Mouse (Mus musculus): Measurements from ENCODE around the gene Rbm34.
"Not testable (repeated sequence)": the region's sequence is repeated elsewhere in the genome, so short reads cannot be mapped to it uniquely, and the experiment has no call there.

Rbm34 gene

GRCm38 (mm10) chr8:126970579-126971313 is at the start of gene Rbm34:
Rbm34 (minus strand) TSS chr8:126971071.
- peak; percentile 86 for DNase-seq (ENCODE audit: low read depth, low spot score)

- DNase-seq (ENCODE audit: low read depth, low spot score), result no peak
Observed at GRCm38 (mm10) chr8:127011668-127012067, 40.8 kb upstream of the Rbm34 start.

GRCm38 (mm10) chr8:126994506-126994905 is 23.6 kb upstream of the Rbm34 start:
- DNase-seq (ENCODE audit: low read depth, low spot score), result no peak

- DNase-seq (ENCODE audit: low read depth, low spot score), result no peak
Observed at GRCm38 (mm10) chr8:126989363-126990153, 18.7 kb upstream of the Rbm34 start.

DNA sequence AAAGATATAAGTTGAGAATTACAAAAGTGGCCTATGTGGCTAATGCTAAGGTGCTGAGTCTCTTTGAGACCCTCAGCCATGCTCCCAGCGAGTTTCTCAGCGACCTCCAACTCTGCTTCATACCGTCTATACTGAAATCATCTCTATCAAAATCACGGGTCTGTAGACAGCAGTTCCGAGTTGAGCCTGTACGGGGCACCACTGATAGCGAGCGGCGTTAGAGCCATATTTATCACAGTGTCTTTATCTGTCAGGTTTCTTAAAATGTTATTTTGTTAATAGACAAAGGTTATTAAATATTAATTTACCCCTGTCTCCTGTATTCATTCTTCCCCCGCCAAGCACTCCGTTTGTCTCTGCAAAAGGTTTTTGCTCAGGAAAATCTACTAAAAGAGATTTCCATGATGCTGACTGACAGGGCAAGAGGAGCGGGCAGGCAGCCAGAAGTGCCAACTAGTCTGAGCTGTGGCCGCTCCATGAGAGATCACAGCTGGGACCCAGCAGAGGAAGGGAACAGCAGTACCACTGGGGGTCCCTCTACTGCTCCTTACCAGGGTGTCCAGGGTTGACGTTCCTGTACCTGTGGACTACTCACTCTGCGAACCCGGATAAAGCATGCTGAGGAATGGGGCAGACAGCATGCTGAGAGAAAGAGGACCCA is 17.6 kb upstream of the Rbm34 start:
- no peak for DNase-seq (ENCODE audit: low read depth, low spot score)

DNA sequence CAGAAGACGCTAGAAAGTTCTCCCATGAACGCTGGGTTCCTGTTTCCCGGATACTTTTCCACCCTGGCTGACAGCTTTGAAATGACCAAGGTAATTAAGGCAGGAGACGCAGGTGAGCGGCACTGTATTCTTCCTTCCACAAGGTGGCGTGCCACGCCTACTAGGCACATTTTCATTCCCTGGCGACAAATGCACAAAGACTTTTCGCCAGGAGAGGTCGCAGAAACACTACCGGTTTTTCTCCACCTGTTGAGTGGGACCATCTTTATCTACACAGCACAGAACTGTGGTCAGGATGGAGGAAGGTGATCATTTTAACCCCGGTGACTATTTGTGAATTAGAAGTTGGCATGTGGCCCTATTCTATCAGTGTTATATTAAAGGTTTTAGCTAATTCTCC is 15.6 kb upstream of the Rbm34 start:
- DNase-seq (ENCODE audit: low read depth, low spot score), result peak; percentile 74

DNA sequence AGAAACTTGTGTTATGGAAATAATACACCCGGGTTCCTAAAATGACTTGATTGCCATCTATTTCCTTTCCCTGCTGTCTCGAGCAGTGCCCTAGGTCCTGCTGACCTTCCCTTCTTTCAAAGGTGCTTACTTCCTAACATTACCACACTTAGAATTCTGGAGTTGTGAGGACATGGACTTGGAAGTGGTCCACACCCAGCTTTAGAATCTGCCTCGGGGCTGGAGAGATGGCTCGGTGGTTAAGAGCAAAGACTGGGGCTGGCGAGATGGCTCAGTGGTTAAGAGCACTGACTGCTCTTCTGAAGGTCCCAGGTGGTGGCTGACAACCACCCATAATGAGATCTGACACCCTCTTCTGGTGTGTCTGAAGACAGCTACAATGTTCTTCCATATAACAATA is 9.2 kb upstream of the Rbm34 start:
- no peak for DNase-seq (ENCODE audit: low read depth, low spot score)

DNA sequence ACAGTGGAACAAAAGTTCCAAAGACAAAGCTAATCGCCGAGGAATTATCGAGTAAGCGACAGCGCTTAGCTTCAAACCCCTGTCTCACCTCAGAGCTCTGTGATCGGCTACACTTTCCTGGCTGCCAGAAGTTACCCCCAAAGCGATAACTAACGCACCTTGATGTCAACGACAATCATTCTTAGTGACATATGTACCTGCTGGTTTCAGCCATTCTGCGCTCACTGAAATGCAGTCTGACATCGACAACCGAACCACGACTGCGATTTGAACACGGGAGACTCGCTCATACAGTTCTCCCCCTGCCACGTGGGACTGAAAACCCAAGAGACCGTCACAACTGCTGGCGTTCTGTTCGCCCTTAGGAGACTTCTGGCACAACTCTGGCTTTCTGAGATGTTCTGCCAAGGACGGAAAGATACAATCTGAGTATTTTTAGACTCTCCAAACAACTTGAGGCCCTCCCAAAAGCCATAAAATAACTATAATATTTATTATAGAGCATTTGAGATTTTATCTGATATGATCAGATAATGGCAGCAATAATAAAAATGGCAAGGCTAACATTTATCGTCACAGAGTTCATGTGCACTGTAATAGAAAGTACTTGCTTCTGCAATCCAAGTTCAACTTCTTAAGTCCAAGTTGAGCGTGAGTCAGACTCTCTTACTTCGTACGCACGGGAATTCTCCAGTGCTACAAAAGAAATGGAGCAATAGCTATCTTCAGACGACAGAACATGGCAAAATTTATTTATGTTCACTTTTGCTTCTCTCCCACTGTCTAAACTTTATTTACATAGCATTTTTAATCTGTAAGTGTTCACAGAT is 8.4 kb upstream of the Rbm34 start:
- peak; percentile 43 for DNase-seq (ENCODE audit: low read depth, low spot score)

- not testable (repeated sequence) for DNase-seq (ENCODE audit: low read depth, low spot score)
Observed at GRCm38 (mm10) chr8:126978535-126978934, 7.7 kb upstream of the Rbm34 start.

- DNase-seq (ENCODE audit: low read depth, low spot score), result no peak
Observed at GRCm38 (mm10) chr8:126978028-126978427, 7.2 kb upstream of the Rbm34 start.

GRCm38 (mm10) chr8:126976608-126977348 is 5.9 kb upstream of the Rbm34 start:
- DNase-seq (ENCODE audit: low read depth, low spot score), result no peak

DNA sequence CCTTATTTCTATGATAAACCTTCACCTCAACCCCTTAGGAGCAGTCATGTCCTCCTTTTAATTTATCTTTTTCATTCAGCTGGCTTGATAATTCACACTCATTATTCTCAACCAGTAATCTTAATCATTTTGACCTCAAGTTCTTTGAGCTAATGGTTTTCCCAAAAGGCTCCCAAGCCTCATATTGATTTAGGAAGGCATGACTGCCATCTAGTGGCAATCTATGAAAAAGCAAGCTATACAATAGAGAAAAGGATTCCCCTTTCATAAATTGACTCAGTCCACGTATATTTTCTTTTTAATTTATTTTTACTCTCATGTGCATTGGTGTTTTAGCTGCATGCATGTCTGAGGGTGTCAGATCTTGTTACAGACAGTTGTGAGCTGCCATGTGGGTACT is 4.8 kb upstream of the Rbm34 start:
- DNase-seq (ENCODE audit: low read depth, low spot score), result peak; percentile 37

DNA sequence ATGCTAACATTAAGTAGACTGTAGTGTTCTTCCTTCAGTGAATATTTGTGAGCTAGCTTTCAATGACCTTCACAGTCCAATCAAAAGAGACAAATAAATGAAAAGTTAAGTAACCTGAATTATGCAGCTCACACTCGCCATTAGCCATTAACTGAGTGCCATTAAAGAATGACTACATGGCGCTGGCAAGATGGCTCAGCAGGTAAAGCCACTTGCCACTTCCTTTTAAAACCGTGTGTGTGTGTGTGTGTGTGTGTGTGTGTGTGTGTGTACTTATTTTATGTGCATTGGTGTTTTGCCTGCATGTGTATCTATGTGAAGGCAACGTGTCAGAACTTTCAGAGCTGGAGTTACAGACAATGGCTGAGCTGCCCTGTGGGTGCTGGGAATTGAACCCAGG is 3.6 kb upstream of the Rbm34 start:
- DNase-seq (ENCODE audit: low read depth, low spot score), result no peak

- DNase-seq (ENCODE audit: low read depth, low spot score), result no peak
Observed at GRCm38 (mm10) chr8:126973686-126974265, 2.9 kb upstream of the Rbm34 start.

DNA sequence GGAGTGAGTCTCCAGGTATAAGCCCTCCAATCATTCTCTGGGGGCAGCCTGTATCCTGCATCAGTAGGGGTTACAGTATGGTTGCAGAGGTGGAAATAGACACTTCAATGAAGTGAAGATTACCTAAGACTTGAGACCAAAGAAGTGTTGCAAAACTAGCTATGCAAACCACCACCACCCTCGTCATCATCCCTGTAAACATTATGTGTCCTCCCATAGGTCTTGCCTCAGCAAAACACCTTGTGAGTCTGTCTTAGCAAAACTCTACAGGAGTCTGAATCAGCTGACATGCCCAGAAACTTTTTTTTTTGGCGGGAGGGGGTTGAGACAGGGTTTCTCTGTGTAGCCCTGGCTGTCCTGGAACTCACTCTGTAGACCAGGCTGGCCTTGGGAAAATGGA is 1.8 kb upstream of the Rbm34 start:
- no peak for DNase-seq (ENCODE audit: low read depth, low spot score)

- DNase-seq (ENCODE audit: low read depth, low spot score), result no peak
Observed at GRCm38 (mm10) chr8:126972102-126972501, 1.2 kb upstream of the Rbm34 start.

DNA sequence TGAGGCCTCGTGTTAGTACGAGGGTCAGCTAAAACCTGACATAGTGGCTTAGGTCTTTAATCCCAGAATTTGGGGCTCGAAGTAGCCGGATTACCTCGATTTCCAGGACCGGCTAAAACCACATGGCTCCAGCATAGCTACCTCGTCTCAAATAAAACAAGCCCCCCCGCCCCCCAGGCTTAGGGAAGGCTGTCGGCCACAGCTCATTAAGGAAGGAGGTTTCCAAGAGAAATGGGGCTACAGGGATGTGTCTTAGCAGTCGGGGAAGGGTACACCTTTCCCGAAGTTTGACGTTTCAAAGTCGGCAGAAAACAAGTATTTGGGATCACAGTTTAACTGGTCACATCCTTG is 418 bp upstream of the Rbm34 start:
- DNase-seq (ENCODE audit: low read depth, low spot score), result no peak

DNA sequence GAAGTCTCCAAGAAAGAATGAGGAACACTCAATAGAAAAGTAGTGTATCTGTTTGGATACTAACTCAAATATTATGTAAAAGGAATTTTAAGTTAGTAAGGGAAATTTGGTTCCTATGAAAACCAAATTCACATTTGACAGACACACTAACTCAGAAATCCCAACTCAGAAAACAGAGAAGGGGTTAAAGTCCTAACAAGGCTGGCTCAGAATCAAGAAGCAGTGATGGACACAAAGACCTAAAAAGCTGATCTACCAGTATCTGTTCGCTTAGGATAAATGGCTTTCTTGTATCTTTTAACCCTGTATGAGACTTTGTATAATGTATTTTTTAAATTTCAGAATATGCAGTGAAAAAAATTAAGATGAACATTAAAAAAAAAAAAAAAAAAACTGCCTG is 1.3 kb downstream of the Rbm34 start:
- no peak for DNase-seq (ENCODE audit: low read depth, low spot score)

GRCm38 (mm10) chr8:126968107-126968506 is 2.8 kb downstream of the Rbm34 start:
- no peak for DNase-seq (ENCODE audit: low read depth, low spot score)

DNA sequence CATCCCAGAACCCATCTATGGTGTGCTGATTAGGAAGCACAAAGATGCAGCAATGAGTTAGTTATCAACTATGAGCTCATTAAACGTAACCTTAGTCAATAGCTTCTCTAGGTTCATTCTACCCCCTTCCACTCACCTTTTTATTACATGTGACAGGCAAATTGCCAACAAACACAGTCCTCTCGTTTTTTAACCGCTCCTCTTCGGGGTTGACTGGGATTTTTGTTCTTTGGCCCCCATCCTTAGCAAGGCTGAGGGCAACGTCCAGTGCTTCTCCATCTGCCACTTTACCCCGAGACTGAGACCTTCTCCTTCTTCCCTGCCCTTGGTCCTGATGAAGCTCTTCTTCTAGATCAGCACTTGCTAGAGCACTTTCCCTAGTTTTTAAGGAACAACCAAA is 5.6 kb downstream of the Rbm34 start:
- no peak for DNase-seq (ENCODE audit: low read depth, low spot score)

GRCm38 (mm10) chr8:126962871-126963270 is 8.0 kb downstream of the Rbm34 start:
- DNase-seq (ENCODE audit: low read depth, low spot score), result no peak

Measured in skeletal muscle tissue, adult 2 months (tissue).